Mouse (Mus musculus): ENCODE data around the gene Eci1. TPM values are rescaled to one million over a fixed set of nuclear protein-coding genes. Genes with fewer than 3 reads are reported as not detected.

The Eci1 gene
- 146 and 187 TPM in 2 replicates for polyA plus RNA-seq (2016; fragmentation: Nextera tagmentation; extraction: Ambion mirVana)

- peak; percentile 98 for DNase-seq (ENCODE audit: low spot score)
- no peaks in the 10 kb centered on the region for H3K27me3 ChIP-seq (ENCODE audit: insufficient read depth, poor library complexity, severe bottlenecking)
- WGBS = under 1% methylated on average over 48 of the region's 48 CpGs
- peaks cover 31% of the 10 kb centered on the region for H3K4me1 ChIP-seq
- H3K27ac ChIP-seq = peak within 1 kb of the TSS; percentile 100
- peak within 1 kb of the TSS; percentile 89 for H3K4me3 ChIP-seq
- H3K36me3 ChIP-seq = peaks cover 49% of the 10 kb centered on the region
- no peaks in the 10 kb centered on the region for H3K9me3 ChIP-seq
Measured at GRCm38 (mm10) chr17:24426471-24427169, at the start of gene Eci1. TSS of gene Eci1 (plus strand) at chr17:24426641.

GRCm38 (mm10) chr17:24378496-24378895 lies 47.9 kb upstream of the Eci1 start:
- Histone ChIP-seq H3K9me3 (no peaks in the 10 kb centered on the region), H3K36me3 (peaks cover 17% of the 10 kb centered on the region), H3K4me3 (no peak overlapping the region), H3K27ac (no peak overlapping the region), H3K4me1 (peaks cover 4% of the 10 kb centered on the region; the same call in 1 of the 2 replicates), H3K27me3 (ENCODE audit: insufficient read depth, poor library complexity, severe bottlenecking) (no peaks in the 10 kb centered on the region)
- no peak for DNase-seq (ENCODE audit: low spot score)
- WGBS = 71% methylated on average over 2 of the region's 2 CpGs

- Histone ChIP-seq H3K9me3 (no peaks in the 10 kb centered on the region), H3K36me3 (peaks cover 39% of the 10 kb centered on the region), H3K27me3 (ENCODE audit: insufficient read depth, poor library complexity, severe bottlenecking) (peaks cover 10% of the 10 kb centered on the region; the same call in 1 of the 2 replicates), H3K4me1 (peaks cover 13% of the 10 kb centered on the region; the same call in 1 of the 2 replicates), H3K4me3 (no peak overlapping the region), H3K27ac (no peak overlapping the region)
- no peak for DNase-seq (ENCODE audit: low spot score)
- 81% methylated on average over 8 of the region's 8 CpGs for WGBS
Measured at GRCm38 (mm10) chr17:24383789-24384188, 42.7 kb upstream of the Eci1 start.

GRCm38 (mm10) chr17:24388711-24389110 lies 37.7 kb upstream of the Eci1 start:
- Histone ChIP-seq H3K4me1 (peaks cover 13% of the 10 kb centered on the region; the same call in 1 of the 2 replicates), H3K9me3 (no peaks in the 10 kb centered on the region), H3K27me3 (ENCODE audit: insufficient read depth, poor library complexity, severe bottlenecking) (peaks cover 10% of the 10 kb centered on the region; the same call in 1 of the 2 replicates), H3K4me3 (no peak overlapping the region), H3K27ac (no peak overlapping the region), H3K36me3 (peaks cover 38% of the 10 kb centered on the region)
- DNase-seq (ENCODE audit: low spot score) = no peak
- WGBS = 85% methylated on average over 5 of the region's 5 CpGs

- Histone ChIP-seq H3K27me3 (ENCODE audit: insufficient read depth, poor library complexity, severe bottlenecking) (peaks cover 7% of the 10 kb centered on the region; the same call in 1 of the 2 replicates), H3K4me3 (no peak overlapping the region), H3K9me3 (no peaks in the 10 kb centered on the region), H3K27ac (no peak overlapping the region), H3K36me3 (peaks cover 32% of the 10 kb centered on the region), H3K4me1 (peaks cover 13% of the 10 kb centered on the region; the same call in 1 of the 2 replicates)
- 0% methylated on average over 2 of the region's 2 CpGs for WGBS
- no peak for DNase-seq (ENCODE audit: low spot score)
Measured at GRCm38 (mm10) chr17:24389865-24390264, 36.6 kb upstream of the Eci1 start.

- Histone ChIP-seq H3K4me1 (0 out of 2 replicates have a peak, but pooled peaks cover 5% of the 10 kb centered on the region), H3K36me3 (peaks cover 27% of the 10 kb centered on the region), H3K27ac (no peak overlapping the region), H3K4me3 (no peak overlapping the region), H3K27me3 (ENCODE audit: insufficient read depth, poor library complexity, severe bottlenecking) (peaks cover 7% of the 10 kb centered on the region; the same call in 1 of the 2 replicates), H3K9me3 (no peaks in the 10 kb centered on the region)
- WGBS = 60% methylated on average over 8 of the region's 8 CpGs
- no peak for DNase-seq (ENCODE audit: low spot score)
Measured at GRCm38 (mm10) chr17:24391149-24391548, 35.3 kb upstream of the Eci1 start.

- no peak for DNase-seq (ENCODE audit: low spot score)
- H3K4me3 ChIP-seq = no peak overlapping the region
- H3K36me3 ChIP-seq = peaks cover 13% of the 10 kb centered on the region; the same call in 1 of the 2 replicates
- no peak overlapping the region for H3K27ac ChIP-seq
- no peaks in the 10 kb centered on the region for H3K9me3 ChIP-seq
- WGBS = 40% methylated on average over 4 of the region's 4 CpGs
- no peaks in the 10 kb centered on the region for H3K27me3 ChIP-seq (ENCODE audit: insufficient read depth, poor library complexity, severe bottlenecking)
- 0 out of 2 replicates have a peak, but pooled peaks cover 3% of the 10 kb centered on the region for H3K4me1 ChIP-seq
Measured at GRCm38 (mm10) chr17:24393527-24393926, 32.9 kb upstream of the Eci1 start.

- Histone ChIP-seq H3K27me3 (ENCODE audit: insufficient read depth, poor library complexity, severe bottlenecking) (no peaks in the 10 kb centered on the region), H3K36me3 (peaks cover 11% of the 10 kb centered on the region; the same call in 1 of the 2 replicates), H3K9me3 (no peaks in the 10 kb centered on the region), H3K4me3 (no peak overlapping the region), H3K4me1 (0 out of 2 replicates have a peak, but pooled peaks cover 3% of the 10 kb centered on the region), H3K27ac (no peak overlapping the region)
- WGBS = 85% methylated on average over 7 of the region's 7 CpGs
- no peak for DNase-seq (ENCODE audit: low spot score)
Measured at GRCm38 (mm10) chr17:24394456-24394855, 32.0 kb upstream of the Eci1 start.

- peaks cover 6% of the 10 kb centered on the region; the same call in 1 of the 2 replicates for H3K4me1 ChIP-seq
- 64% methylated on average over 3 of the region's 3 CpGs for WGBS
Measured at GRCm38 (mm10) chr17:24402371-24402770, 24.1 kb upstream of the Eci1 start.

GRCm38 (mm10) chr17:24407116-24407803 lies 19.2 kb upstream of the Eci1 start:
- no peak overlapping the region for H3K4me3 ChIP-seq
- no peak overlapping the region for H3K27ac ChIP-seq
- no peak for DNase-seq (ENCODE audit: low spot score)
- no peaks in the 10 kb centered on the region for H3K27me3 ChIP-seq (ENCODE audit: insufficient read depth, poor library complexity, severe bottlenecking)
- peaks cover 2% of the 10 kb centered on the region; the same call in 1 of the 2 replicates for H3K4me1 ChIP-seq
- no peaks in the 10 kb centered on the region for H3K9me3 ChIP-seq
- peaks cover 69% of the 10 kb centered on the region for H3K36me3 ChIP-seq
- WGBS = 85% methylated on average over 12 of the region's 12 CpGs

More at GRCm38 (mm10) chr17:24402371-24402770, 24.1 kb upstream of the Eci1 start:
- H3K27me3 ChIP-seq (ENCODE audit: insufficient read depth, poor library complexity, severe bottlenecking) = no peaks in the 10 kb centered on the region
- DNase-seq (ENCODE audit: low spot score) = no peak
- H3K4me3 ChIP-seq = no peak overlapping the region
- H3K27ac ChIP-seq = no peak overlapping the region
- H3K9me3 ChIP-seq = no peaks in the 10 kb centered on the region
- peaks cover 38% of the 10 kb centered on the region for H3K36me3 ChIP-seq

- peaks cover 54% of the 10 kb centered on the region for H3K36me3 ChIP-seq
- peaks cover 24% of the 10 kb centered on the region for H3K4me1 ChIP-seq
- peak overlapping the region; percentile 99 for H3K27ac ChIP-seq
- H3K4me3 ChIP-seq = peak overlapping the region; percentile 85
- H3K9me3 ChIP-seq = no peaks in the 10 kb centered on the region
- H3K27me3 ChIP-seq (ENCODE audit: insufficient read depth, poor library complexity, severe bottlenecking) = no peaks in the 10 kb centered on the region
- DNase-seq (ENCODE audit: low spot score) = peak; percentile 79
- 33% methylated on average over 22 of the region's 22 CpGs for WGBS
Measured at GRCm38 (mm10) chr17:24413557-24414211, 12.8 kb upstream of the Eci1 start.

GRCm38 (mm10) chr17:24414230-24414976 lies 12.0 kb upstream of the Eci1 start, which contains the start of gene Rnps1:
TSS of gene Rnps1 (plus strand) at chr17:24414565.
- Histone ChIP-seq H3K36me3 (peaks cover 54% of the 10 kb centered on the region), H3K27me3 (ENCODE audit: insufficient read depth, poor library complexity, severe bottlenecking) (no peaks in the 10 kb centered on the region), H3K4me1 (peaks cover 24% of the 10 kb centered on the region), H3K9me3 (no peaks in the 10 kb centered on the region), H3K4me3 (peak within 1 kb of the TSS; percentile 85), H3K27ac (peak within 1 kb of the TSS; percentile 99)
- DNase-seq (ENCODE audit: low spot score) = peak; percentile 100
- WGBS = under 1% methylated on average over 64 of the region's 64 CpGs

All from heart, embryonic 10.5 days (tissue).